Mouse (Mus musculus): ENCODE measurements around the gene Med19. TPM values are rescaled to one million over a fixed set of nuclear protein-coding genes. Genes with fewer than 3 reads are reported as not detected.
"Not testable (repeated sequence)": the region's sequence is repeated elsewhere in the genome, so short reads cannot be mapped to it uniquely, and the experiment has no call there.

Gene Med19
- polyA plus RNA-seq, 1 experiment: 5.1 TPM

DNA sequence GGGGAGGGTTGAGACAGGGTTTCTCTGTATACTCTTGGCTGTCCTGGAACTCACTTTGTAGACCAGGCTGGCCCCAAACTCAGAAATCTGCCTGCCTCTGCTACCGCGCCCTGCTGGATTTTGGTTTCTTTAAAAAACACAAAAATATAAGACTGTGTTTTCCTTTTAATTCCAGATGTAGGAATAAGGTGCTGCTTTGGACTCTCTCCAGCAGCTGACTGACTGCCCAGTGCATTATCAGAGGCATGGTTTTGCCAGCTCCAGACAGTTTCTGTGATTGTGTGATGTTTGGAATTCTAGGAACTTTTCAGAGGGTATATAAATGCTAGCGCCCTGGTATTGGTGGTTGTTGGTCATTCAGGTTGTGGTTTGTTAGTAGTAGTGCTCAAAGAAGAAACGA lies 39.2 kb downstream of the Med19 start:
- no peak overlapping the region for H3K27ac ChIP-seq (ENCODE audit: insufficient read depth, low read depth, low read length)
- H3K4me3 ChIP-seq (ENCODE audit: low read depth, low read length): no peak overlapping the region
- no peak for TF ChIP-seq CTCF (IDR thresholded peaks at IDR 0.05; ENCODE audit: extremely low read depth, insufficient read length, insufficient replicate concordance, low read depth, low read length)
- TF ChIP-seq POLR2A (IDR thresholded peaks at IDR 0.05; ENCODE audit: low read depth, low read length): no peak
- 0 out of 2 replicates have a peak, but pooled peaks cover 6% of the 10 kb centered on the region for H3K36me3 ChIP-seq (ENCODE audit: control insufficient read depth, insufficient read depth, low read length)
- no peaks in the 10 kb centered on the region for H3K27me3 ChIP-seq (ENCODE audit: control insufficient read depth, insufficient read depth, low read length)
- 92% methylated on average over 4 of the region's 4 CpGs for WGBS
- peaks cover 6% of the 10 kb centered on the region; the same call in 1 of the 2 replicates for H3K4me1 ChIP-seq (ENCODE audit: control insufficient read depth, insufficient read depth, insufficient read length, low read length)

DNA sequence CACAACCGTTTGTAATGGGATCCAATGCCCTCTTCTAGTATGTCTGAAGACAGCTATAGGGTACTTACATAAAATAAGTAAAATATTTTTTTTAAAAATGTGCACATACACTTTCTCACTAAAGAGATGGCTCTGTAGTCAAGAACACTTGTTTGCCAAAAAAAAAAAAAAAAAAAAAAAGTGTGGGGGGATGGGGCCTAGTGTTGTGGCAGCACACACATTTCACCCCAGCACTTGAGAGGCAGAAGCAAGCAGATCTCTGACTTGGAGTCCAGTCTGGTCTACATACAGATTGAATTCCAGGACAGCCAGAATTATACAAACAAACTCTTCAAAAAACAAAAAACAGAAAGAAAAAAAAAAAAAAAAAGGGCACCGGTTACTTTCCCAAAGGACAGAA lies 42.5 kb downstream of the Med19 start:
- Histone ChIP-seq H3K27me3 (ENCODE audit: control insufficient read depth, insufficient read depth, low read length) (no peaks in the 10 kb centered on the region), H3K4me1 (ENCODE audit: control insufficient read depth, insufficient read depth, insufficient read length, low read length) (peaks cover 10% of the 10 kb centered on the region), H3K36me3 (ENCODE audit: control insufficient read depth, insufficient read depth, low read length) (peaks cover 20% of the 10 kb centered on the region), H3K4me3 (ENCODE audit: low read depth, low read length) (no peak overlapping the region), H3K27ac (ENCODE audit: insufficient read depth, low read depth, low read length) (no peak overlapping the region)
- WGBS: 91% methylated on average over 2 of the region's 2 CpGs
- no peak for TF ChIP-seq POLR2A (IDR thresholded peaks at IDR 0.05; ENCODE audit: low read depth, low read length)
- TF ChIP-seq CTCF (IDR thresholded peaks at IDR 0.05; ENCODE audit: extremely low read depth, insufficient read length, insufficient replicate concordance, low read depth, low read length): no peak

DNA sequence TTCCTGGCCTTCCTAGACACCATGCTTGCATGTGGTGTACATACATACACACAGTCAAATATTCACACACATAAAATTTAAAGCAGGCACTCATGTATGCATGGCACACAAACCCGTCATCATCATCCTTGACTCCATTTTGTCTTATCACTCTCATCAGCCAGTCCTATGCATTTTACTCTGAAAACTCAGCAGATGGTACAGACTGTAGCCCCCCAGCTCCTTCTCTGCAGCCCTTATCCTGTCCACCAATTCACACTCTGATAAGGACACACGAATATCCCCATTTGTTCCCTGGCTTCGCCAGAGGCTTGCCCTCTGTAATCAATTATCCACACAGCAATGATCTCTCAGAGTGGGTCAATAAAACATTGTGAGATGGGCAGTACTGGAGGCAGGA lies 43.0 kb downstream of the Med19 start:
- TF ChIP-seq CTCF (IDR thresholded peaks at IDR 0.05; ENCODE audit: extremely low read depth, insufficient read length, insufficient replicate concordance, low read depth, low read length) (no peak), POLR2A (IDR thresholded peaks at IDR 0.05; ENCODE audit: low read depth, low read length) (no peak)
- peaks cover 12% of the 10 kb centered on the region for H3K4me1 ChIP-seq (ENCODE audit: control insufficient read depth, insufficient read depth, insufficient read length, low read length)
- H3K4me3 ChIP-seq (ENCODE audit: low read depth, low read length): no peak overlapping the region
- peaks cover 21% of the 10 kb centered on the region for H3K36me3 ChIP-seq (ENCODE audit: control insufficient read depth, insufficient read depth, low read length)
- no peak overlapping the region for H3K27ac ChIP-seq (ENCODE audit: insufficient read depth, low read depth, low read length)
- H3K27me3 ChIP-seq (ENCODE audit: control insufficient read depth, insufficient read depth, low read length): no peaks in the 10 kb centered on the region
- WGBS: 72% methylated on average over 3 of the region's 3 CpGs

DNA sequence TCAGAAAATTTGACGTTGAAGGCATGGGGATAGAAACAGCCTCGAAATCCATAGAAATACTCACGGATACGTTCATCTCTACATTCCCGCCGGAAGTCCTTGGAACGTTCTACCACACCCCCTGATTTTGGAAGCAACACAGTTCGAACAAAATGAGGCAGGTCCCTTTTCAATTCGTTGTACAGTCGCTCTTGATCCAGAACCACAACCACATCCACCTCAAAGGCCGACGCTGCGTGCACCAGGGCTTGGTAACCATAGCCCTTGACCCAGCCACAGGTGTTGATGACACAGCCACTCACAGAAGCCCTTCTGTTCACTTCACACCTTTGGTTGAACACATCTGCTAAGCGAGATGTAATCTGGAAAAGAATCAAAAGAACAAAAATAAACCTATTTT lies 45.7 kb downstream of the Med19 start:
- no peak overlapping the region for H3K4me3 ChIP-seq (ENCODE audit: low read depth, low read length)
- H3K36me3 ChIP-seq (ENCODE audit: control insufficient read depth, insufficient read depth, low read length): peaks cover 21% of the 10 kb centered on the region
- 89% methylated on average over 14 of the region's 14 CpGs for WGBS
- H3K27ac ChIP-seq (ENCODE audit: insufficient read depth, low read depth, low read length): no peak overlapping the region
- H3K4me1 ChIP-seq (ENCODE audit: control insufficient read depth, insufficient read depth, insufficient read length, low read length): peaks cover 9% of the 10 kb centered on the region
- no peaks in the 10 kb centered on the region for H3K27me3 ChIP-seq (ENCODE audit: control insufficient read depth, insufficient read depth, low read length)
- TF ChIP-seq POLR2A (IDR thresholded peaks at IDR 0.05; ENCODE audit: low read depth, low read length) (no peak), CTCF (IDR thresholded peaks at IDR 0.05; ENCODE audit: extremely low read depth, insufficient read length, insufficient replicate concordance, low read depth, low read length) (no peak)

DNA sequence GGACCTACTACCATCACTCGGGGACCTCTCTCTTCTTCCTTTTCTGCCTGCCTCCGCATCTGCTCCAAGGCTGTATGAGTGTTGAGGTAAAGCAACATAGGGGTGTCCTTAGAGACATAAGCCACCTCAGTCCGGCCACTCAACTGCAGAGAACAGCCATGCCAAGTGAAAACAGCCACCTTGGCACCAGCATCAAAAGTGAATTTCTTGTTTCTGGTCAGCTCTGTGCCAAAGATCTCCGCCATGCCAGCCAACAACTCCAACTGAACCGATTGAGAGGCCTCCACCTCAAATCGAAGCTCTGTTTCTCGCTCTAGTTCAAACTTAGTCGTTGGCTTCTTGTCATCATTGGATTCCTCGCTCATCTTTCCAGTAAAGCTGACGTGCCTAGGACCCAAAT lies 47.6 kb downstream of the Med19 start:
- no peak overlapping the region for H3K27ac ChIP-seq (ENCODE audit: insufficient read depth, low read depth, low read length)
- WGBS: 90% methylated on average over 10 of the region's 10 CpGs
- H3K4me3 ChIP-seq (ENCODE audit: low read depth, low read length): no peak overlapping the region
- no peak for TF ChIP-seq CTCF (IDR thresholded peaks at IDR 0.05; ENCODE audit: extremely low read depth, insufficient read length, insufficient replicate concordance, low read depth, low read length)
- no peak for TF ChIP-seq POLR2A (IDR thresholded peaks at IDR 0.05; ENCODE audit: low read depth, low read length)
- peaks cover 20% of the 10 kb centered on the region for H3K36me3 ChIP-seq (ENCODE audit: control insufficient read depth, insufficient read depth, low read length)
- H3K4me1 ChIP-seq (ENCODE audit: control insufficient read depth, insufficient read depth, insufficient read length, low read length): peaks cover 9% of the 10 kb centered on the region
- no peaks in the 10 kb centered on the region for H3K27me3 ChIP-seq (ENCODE audit: control insufficient read depth, insufficient read depth, low read length)

DNA sequence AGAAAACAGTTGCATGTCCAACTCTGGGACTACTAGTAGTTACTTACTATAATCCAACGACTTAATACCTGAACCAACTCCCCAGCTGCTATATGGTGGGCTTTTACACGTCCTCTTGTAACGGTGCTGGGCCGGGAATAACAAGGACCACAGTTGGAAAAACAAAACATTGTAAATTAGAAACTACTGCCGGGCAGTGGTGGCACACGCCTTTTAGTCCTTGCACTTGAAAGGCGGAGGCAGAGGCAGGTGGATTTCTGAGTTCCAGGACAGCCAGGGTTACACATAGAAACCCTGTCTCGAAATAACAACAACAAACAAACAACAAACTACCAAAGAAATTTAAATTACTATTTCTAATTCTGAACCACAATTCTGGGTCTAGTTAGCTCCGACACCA lies 48.5 kb downstream of the Med19 start:
- H3K27ac ChIP-seq (ENCODE audit: insufficient read depth, low read depth, low read length): peak overlapping the region; percentile 20; the same call in 1 of the 2 replicates

DNA sequence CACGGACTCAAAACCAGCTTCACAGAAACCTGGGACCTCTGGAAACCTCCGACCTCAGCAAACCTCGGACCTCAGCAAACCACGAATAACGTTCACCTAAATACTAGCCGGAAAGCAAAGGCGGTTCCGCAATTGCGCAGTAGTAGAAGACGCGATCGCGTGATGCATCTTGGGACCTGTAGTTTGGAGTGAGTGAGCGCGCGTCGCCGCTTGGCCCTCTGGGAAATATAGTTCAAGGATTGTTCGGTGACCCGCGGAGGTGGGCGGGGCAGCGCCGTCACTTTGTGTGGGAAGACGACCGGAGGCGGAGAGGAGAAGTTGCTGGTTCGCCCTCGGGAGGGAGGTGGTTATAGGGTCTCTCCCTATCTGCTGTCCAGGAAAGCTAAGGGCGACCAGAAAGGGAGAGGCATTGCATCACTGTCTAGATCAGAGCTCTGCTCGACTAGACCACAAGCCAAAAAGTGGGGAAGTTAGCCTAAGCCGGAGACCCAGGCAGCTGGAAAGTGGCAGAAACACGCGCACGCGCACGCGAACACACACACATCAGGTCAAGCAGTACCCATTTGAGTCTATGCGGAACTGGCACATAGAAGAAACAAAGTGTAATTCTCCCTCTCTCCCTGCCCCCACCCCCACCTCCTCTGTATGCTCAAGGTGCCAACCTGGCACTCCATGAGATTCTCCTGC lies 49.1 kb downstream of the Med19 start, which contains the start of gene Clp1:
Gene Clp1, minus strand, starts transcription at position 179 of the 687 bp plus-strand sequence.
- Histone ChIP-seq H3K36me3 (ENCODE audit: control insufficient read depth, insufficient read depth, low read length) (peaks cover 16% of the 10 kb centered on the region), H3K4me3 (ENCODE audit: low read depth, low read length) (peak within 1 kb of the TSS; percentile 68), H3K4me1 (ENCODE audit: control insufficient read depth, insufficient read depth, insufficient read length, low read length) (peaks cover 9% of the 10 kb centered on the region), H3K27ac (ENCODE audit: insufficient read depth, low read depth, low read length) (peak within 1 kb of the TSS; percentile 86), H3K27me3 (ENCODE audit: control insufficient read depth, insufficient read depth, low read length) (no peaks in the 10 kb centered on the region)
- WGBS: under 1% methylated on average over 39 of the region's 39 CpGs
- TF ChIP-seq POLR2A (IDR thresholded peaks at IDR 0.05; ENCODE audit: low read depth, low read length): peak; percentile 93
- no peak for TF ChIP-seq CTCF (IDR thresholded peaks at IDR 0.05; ENCODE audit: extremely low read depth, insufficient read length, insufficient replicate concordance, low read depth, low read length)

More for the DNA sequence above, 48.5 kb downstream of the Med19 start:
- H3K4me3 ChIP-seq (ENCODE audit: low read depth, low read length): peak overlapping the region; percentile 68
- TF ChIP-seq POLR2A (IDR thresholded peaks at IDR 0.05; ENCODE audit: low read depth, low read length) (no peak), CTCF (IDR thresholded peaks at IDR 0.05; ENCODE audit: extremely low read depth, insufficient read length, insufficient replicate concordance, low read depth, low read length) (no peak)
- H3K36me3 ChIP-seq (ENCODE audit: control insufficient read depth, insufficient read depth, low read length): peaks cover 16% of the 10 kb centered on the region
- whole genome bisulfite sequencing: under 1% methylated on average over 9 of the region's 9 CpGs
- H3K4me1 ChIP-seq (ENCODE audit: control insufficient read depth, insufficient read depth, insufficient read length, low read length): peaks cover 9% of the 10 kb centered on the region
- no peaks in the 10 kb centered on the region for H3K27me3 ChIP-seq (ENCODE audit: control insufficient read depth, insufficient read depth, low read length)

DNA sequence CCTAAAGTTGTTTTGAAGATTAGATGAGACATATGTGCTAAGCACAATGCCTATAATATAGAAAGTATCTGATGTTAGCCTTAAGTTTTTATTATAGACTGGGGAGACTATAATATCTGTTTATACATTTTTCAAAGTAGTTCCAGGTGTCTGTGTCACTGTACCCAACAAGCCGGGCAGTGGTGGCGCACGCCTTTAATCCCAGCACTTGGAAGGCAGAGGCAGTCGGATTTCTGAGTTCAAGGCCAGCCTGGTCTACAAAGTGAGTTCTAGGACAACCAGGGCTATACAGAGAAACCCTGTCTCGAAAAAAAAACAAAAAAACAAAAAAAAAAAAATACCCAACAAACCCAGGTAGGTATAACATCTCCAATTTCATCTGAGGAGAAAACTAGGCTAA lies 50.0 kb downstream of the Med19 start:
- not testable (repeated sequence) for H3K27ac ChIP-seq (ENCODE audit: insufficient read depth, low read depth, low read length); H3K4me1 ChIP-seq (ENCODE audit: control insufficient read depth, insufficient read depth, insufficient read length, low read length); H3K4me3 ChIP-seq (ENCODE audit: low read depth, low read length); H3K27me3 ChIP-seq (ENCODE audit: control insufficient read depth, insufficient read depth, low read length)
- peaks cover 16% of the 10 kb centered on the region for H3K36me3 ChIP-seq (ENCODE audit: control insufficient read depth, insufficient read depth, low read length)
- WGBS: 84% methylated on average over 5 of the region's 5 CpGs
